Mouse (Mus musculus): Measurements from ENCODE around the gene Ddi1. TPM values are rescaled to one million over a fixed set of nuclear protein-coding genes. Genes with fewer than 3 reads are reported as not detected.
"Not testable (repeated sequence)": the region's sequence is repeated elsewhere in the genome, so short reads cannot be mapped to it uniquely, and the experiment has no call there.

Gene Ddi1
- polyA plus RNA-seq, 1 experiment from 2014 or later = 0.16 TPM

GRCm38 (mm10) chr9:6276395-6276794, 6.7 kb upstream of the Ddi1 start:
- Histone ChIP-seq H3K4me1 (ENCODE audit: control insufficient read depth, insufficient read depth, low read length) (no peaks in the 10 kb centered on the region), H3K9ac (replicated peaks; ENCODE audit: low read depth, low read length) (no peak overlapping the region)
- WGBS = 84% methylated on average over 1 of the region's 1 CpGs

GRCm38 (mm10) chr9:6264820-6265219, 4.8 kb downstream of the Ddi1 start:
- Histone ChIP-seq H3K36me3 (ENCODE audit: control insufficient read depth, insufficient read depth, low read length) (no peaks in the 10 kb centered on the region), H3K27me3 (ENCODE audit: control insufficient read depth, insufficient read depth, low read length) (no peaks in the 10 kb centered on the region), H3K4me1 (ENCODE audit: control insufficient read depth, insufficient read depth, low read length) (no peaks in the 10 kb centered on the region), H3K4me3 (ENCODE audit: low read depth, low read length) (no peak overlapping the region), H3K27ac (ENCODE audit: low read depth, low read length) (no peak overlapping the region), H3K9ac (replicated peaks; ENCODE audit: low read depth, low read length) (no peak overlapping the region), H3K4me2 (ENCODE audit: low read depth, low read length) (no peak overlapping the region), H3K9me3 (ENCODE audit: control insufficient read depth, low read length) (no peaks in the 10 kb centered on the region)
- no peak for ATAC-seq (ENCODE audit: low read depth)
- 90% methylated on average over 2 of the region's 2 CpGs for WGBS

More at GRCm38 (mm10) chr9:6276395-6276794, 6.7 kb upstream of the Ddi1 start:
- no peaks in the 10 kb centered on the region for H3K9me3 ChIP-seq (ENCODE audit: control insufficient read depth, low read length)
- H3K4me2 ChIP-seq (ENCODE audit: low read depth, low read length) = no peak overlapping the region
- H3K27me3 ChIP-seq (ENCODE audit: control insufficient read depth, insufficient read depth, low read length) = no peaks in the 10 kb centered on the region
- no peak overlapping the region for H3K4me3 ChIP-seq (ENCODE audit: low read depth, low read length)
- no peaks in the 10 kb centered on the region for H3K36me3 ChIP-seq (ENCODE audit: control insufficient read depth, insufficient read depth, low read length)
- H3K27ac ChIP-seq (ENCODE audit: low read depth, low read length) = no peak overlapping the region
- ATAC-seq (ENCODE audit: low read depth) = no peak

GRCm38 (mm10) chr9:6257072-6257471, 12.6 kb downstream of the Ddi1 start:
- no peaks in the 10 kb centered on the region for H3K4me1 ChIP-seq (ENCODE audit: control insufficient read depth, insufficient read depth, low read length)
- H3K4me2 ChIP-seq (ENCODE audit: low read depth, low read length) = no peak overlapping the region
- H3K27me3 ChIP-seq (ENCODE audit: control insufficient read depth, insufficient read depth, low read length) = no peaks in the 10 kb centered on the region
- H3K36me3 ChIP-seq (ENCODE audit: control insufficient read depth, insufficient read depth, low read length) = no peaks in the 10 kb centered on the region
- no peak overlapping the region for H3K9ac ChIP-seq (replicated peaks; ENCODE audit: low read depth, low read length)
- no peak for ATAC-seq (ENCODE audit: low read depth)
- H3K27ac ChIP-seq (ENCODE audit: low read depth, low read length) = no peak overlapping the region
- H3K9me3 ChIP-seq (ENCODE audit: control insufficient read depth, low read length) = no peaks in the 10 kb centered on the region
- H3K4me3 ChIP-seq (ENCODE audit: low read depth, low read length) = no peak overlapping the region

GRCm38 (mm10) chr9:6251990-6252389, 17.7 kb downstream of the Ddi1 start:
- no peak for ATAC-seq (ENCODE audit: low read depth)
- Histone ChIP-seq H3K4me1 (ENCODE audit: control insufficient read depth, insufficient read depth, low read length) (no peaks in the 10 kb centered on the region), H3K4me3 (ENCODE audit: low read depth, low read length) (no peak overlapping the region), H3K4me2 (ENCODE audit: low read depth, low read length) (no peak overlapping the region), H3K9ac (replicated peaks; ENCODE audit: low read depth, low read length) (no peak overlapping the region), H3K27ac (ENCODE audit: low read depth, low read length) (no peak overlapping the region), H3K27me3 (ENCODE audit: control insufficient read depth, insufficient read depth, low read length) (no peaks in the 10 kb centered on the region), H3K36me3 (ENCODE audit: control insufficient read depth, insufficient read depth, low read length) (no peaks in the 10 kb centered on the region), H3K9me3 (ENCODE audit: control insufficient read depth, low read length) (no peaks in the 10 kb centered on the region)
- WGBS = 72% methylated on average over 2 of the region's 2 CpGs

GRCm38 (mm10) chr9:6250320-6250719, 19.3 kb downstream of the Ddi1 start:
- no peak for ATAC-seq (ENCODE audit: low read depth)
- Histone ChIP-seq H3K9ac (replicated peaks; ENCODE audit: low read depth, low read length) (no peak overlapping the region), H3K27me3 (ENCODE audit: control insufficient read depth, insufficient read depth, low read length) (no peaks in the 10 kb centered on the region), H3K36me3 (ENCODE audit: control insufficient read depth, insufficient read depth, low read length) (no peaks in the 10 kb centered on the region), H3K27ac (ENCODE audit: low read depth, low read length) (no peak overlapping the region), H3K9me3 (ENCODE audit: control insufficient read depth, low read length) (no peaks in the 10 kb centered on the region), H3K4me3 (ENCODE audit: low read depth, low read length) (no peak overlapping the region), H3K4me2 (ENCODE audit: low read depth, low read length) (no peak overlapping the region), H3K4me1 (ENCODE audit: control insufficient read depth, insufficient read depth, low read length) (no peaks in the 10 kb centered on the region)
- 59% methylated on average over 1 of the region's 1 CpGs for WGBS

- not testable (repeated sequence) for H3K27ac ChIP-seq (ENCODE audit: low read depth, low read length); H3K9me3 ChIP-seq (ENCODE audit: control insufficient read depth, low read length); H3K36me3 ChIP-seq (ENCODE audit: control insufficient read depth, insufficient read depth, low read length); H3K4me1 ChIP-seq (ENCODE audit: control insufficient read depth, insufficient read depth, low read length); H3K27me3 ChIP-seq (ENCODE audit: control insufficient read depth, insufficient read depth, low read length); H3K4me3 ChIP-seq (ENCODE audit: low read depth, low read length); H3K9ac ChIP-seq (replicated peaks; ENCODE audit: low read depth, low read length); H3K4me2 ChIP-seq (ENCODE audit: low read depth, low read length); ATAC-seq (ENCODE audit: low read depth)
- WGBS = 96% methylated on average over 1 of the region's 1 CpGs
Measured at GRCm38 (mm10) chr9:6235982-6236381, 33.7 kb downstream of the Ddi1 start.

- Histone ChIP-seq H3K4me2 (ENCODE audit: low read depth, low read length) (no peak overlapping the region), H3K4me3 (ENCODE audit: low read depth, low read length) (no peak overlapping the region), H3K27me3 (ENCODE audit: control insufficient read depth, insufficient read depth, low read length) (no peaks in the 10 kb centered on the region), H3K9me3 (ENCODE audit: control insufficient read depth, low read length) (no peaks in the 10 kb centered on the region), H3K36me3 (ENCODE audit: control insufficient read depth, insufficient read depth, low read length) (no peaks in the 10 kb centered on the region), H3K27ac (ENCODE audit: low read depth, low read length) (no peak overlapping the region), H3K4me1 (ENCODE audit: control insufficient read depth, insufficient read depth, low read length) (no peaks in the 10 kb centered on the region), H3K9ac (replicated peaks; ENCODE audit: low read depth, low read length) (no peak overlapping the region)
- 27% methylated on average over 1 of the region's 1 CpGs for WGBS
- ATAC-seq (ENCODE audit: low read depth) = peak; percentile 66; the same call in 1 of the 2 replicates
Measured at GRCm38 (mm10) chr9:6217505-6217904, 52.1 kb downstream of the Ddi1 start.

GRCm38 (mm10) chr9:6212862-6213261, 56.8 kb downstream of the Ddi1 start:
- ATAC-seq (ENCODE audit: low read depth) = no peak
- H3K4me3 ChIP-seq (ENCODE audit: low read depth, low read length) = no peak overlapping the region
- no peaks in the 10 kb centered on the region for H3K36me3 ChIP-seq (ENCODE audit: control insufficient read depth, insufficient read depth, low read length)
- no peaks in the 10 kb centered on the region for H3K4me1 ChIP-seq (ENCODE audit: control insufficient read depth, insufficient read depth, low read length)
- 78% methylated on average over 5 of the region's 5 CpGs for WGBS
- H3K9ac ChIP-seq (replicated peaks; ENCODE audit: low read depth, low read length) = no peak overlapping the region
- no peaks in the 10 kb centered on the region for H3K27me3 ChIP-seq (ENCODE audit: control insufficient read depth, insufficient read depth, low read length)
- no peak overlapping the region for H3K4me2 ChIP-seq (ENCODE audit: low read depth, low read length)
- no peak overlapping the region for H3K27ac ChIP-seq (ENCODE audit: low read depth, low read length)
- no peaks in the 10 kb centered on the region for H3K9me3 ChIP-seq (ENCODE audit: control insufficient read depth, low read length)

Data from neural tube, embryonic 14.5 days (tissue).